Mouse (Mus musculus): Measurements from ENCODE around the gene Gnaq. TPM values are rescaled to one million over a fixed set of nuclear protein-coding genes. Genes with fewer than 3 reads are reported as not detected.
"Not testable (repeated sequence)": the region's sequence is repeated elsewhere in the genome, so short reads cannot be mapped to it uniquely, and the experiment has no call there.

The Gnaq gene
- polyA plus RNA-seq (2016; fragmentation: Nextera tagmentation; extraction: Ambion mirVana) = 14.6 and 18.9 TPM in 2 replicates

- H3K4me3 ChIP-seq = peak within 1 kb of the TSS; percentile 99
- H3K9me3 ChIP-seq = no peaks in the 10 kb centered on the region
- H3K27ac ChIP-seq = peak within 1 kb of the TSS; percentile 99
- H3K27me3 ChIP-seq (ENCODE audit: insufficient read depth, poor library complexity, severe bottlenecking) = no peaks in the 10 kb centered on the region
- 23% methylated on average over 10 of the region's 14 CpGs for WGBS
- DNase-seq (ENCODE audit: low spot score) = no peak
- H3K36me3 ChIP-seq = no peaks in the 10 kb centered on the region
- peaks cover 31% of the 10 kb centered on the region for H3K4me1 ChIP-seq
Observed at GRCm38 (mm10) chr19:16132791-16132864, at the start of gene Gnaq. Gene Gnaq (plus strand): TSS chr19:16132831.

- not testable (repeated sequence) for H3K36me3 ChIP-seq; H3K9me3 ChIP-seq; H3K27ac ChIP-seq; H3K27me3 ChIP-seq (ENCODE audit: insufficient read depth, poor library complexity, severe bottlenecking); H3K4me1 ChIP-seq; DNase-seq (ENCODE audit: low spot score); H3K4me3 ChIP-seq
- 92% methylated on average over 21 of the region's 21 CpGs for WGBS
Observed at GRCm38 (mm10) chr19:16083981-16084630, 48.5 kb upstream of the Gnaq start.

GRCm38 (mm10) chr19:16085248-16085647, 47.4 kb upstream of the Gnaq start:
- no peak overlapping the region for H3K4me3 ChIP-seq
- DNase-seq (ENCODE audit: low spot score) = no peak
- H3K36me3 ChIP-seq = no peaks in the 10 kb centered on the region
- no peak overlapping the region for H3K27ac ChIP-seq
- H3K27me3 ChIP-seq (ENCODE audit: insufficient read depth, poor library complexity, severe bottlenecking) = no peaks in the 10 kb centered on the region
- H3K4me1 ChIP-seq = no peaks in the 10 kb centered on the region
- WGBS = 68% methylated on average over 4 of the region's 4 CpGs
- peaks cover under 1% of the 10 kb centered on the region; the same call in 1 of the 2 replicates for H3K9me3 ChIP-seq

- DNase-seq (ENCODE audit: low spot score) = no peak
- Histone ChIP-seq H3K27ac (no peak overlapping the region), H3K9me3 (no peaks in the 10 kb centered on the region), H3K4me1 (no peaks in the 10 kb centered on the region), H3K4me3 (no peak overlapping the region), H3K36me3 (no peaks in the 10 kb centered on the region), H3K27me3 (ENCODE audit: insufficient read depth, poor library complexity, severe bottlenecking) (no peaks in the 10 kb centered on the region)
Observed at GRCm38 (mm10) chr19:16086154-16086553, 46.5 kb upstream of the Gnaq start.

GRCm38 (mm10) chr19:16086581-16086980, 46.0 kb upstream of the Gnaq start:
- H3K4me1 ChIP-seq = no peaks in the 10 kb centered on the region
- no peaks in the 10 kb centered on the region for H3K36me3 ChIP-seq
- no peak for DNase-seq (ENCODE audit: low spot score)
- H3K9me3 ChIP-seq = no peaks in the 10 kb centered on the region
- no peaks in the 10 kb centered on the region for H3K27me3 ChIP-seq (ENCODE audit: insufficient read depth, poor library complexity, severe bottlenecking)
- H3K4me3 ChIP-seq = no peak overlapping the region
- H3K27ac ChIP-seq = no peak overlapping the region

GRCm38 (mm10) chr19:16087391-16087790, 45.2 kb upstream of the Gnaq start:
- Histone ChIP-seq H3K27ac (no peak overlapping the region), H3K4me3 (no peak overlapping the region), H3K36me3 (no peaks in the 10 kb centered on the region), H3K27me3 (ENCODE audit: insufficient read depth, poor library complexity, severe bottlenecking) (no peaks in the 10 kb centered on the region), H3K4me1 (no peaks in the 10 kb centered on the region), H3K9me3 (no peaks in the 10 kb centered on the region)
- DNase-seq (ENCODE audit: low spot score) = no peak

GRCm38 (mm10) chr19:16093616-16094015, 39.0 kb upstream of the Gnaq start:
- Histone ChIP-seq H3K9me3 (no peaks in the 10 kb centered on the region), H3K27me3 (ENCODE audit: insufficient read depth, poor library complexity, severe bottlenecking) (no peaks in the 10 kb centered on the region), H3K36me3 (no peaks in the 10 kb centered on the region), H3K4me3 (no peak overlapping the region), H3K4me1 (no peaks in the 10 kb centered on the region), H3K27ac (no peak overlapping the region)
- no peak for DNase-seq (ENCODE audit: low spot score)
- WGBS = 68% methylated on average over 4 of the region's 4 CpGs

GRCm38 (mm10) chr19:16109901-16110300, 22.7 kb upstream of the Gnaq start:
- H3K4me1 ChIP-seq = no peaks in the 10 kb centered on the region
- H3K27ac ChIP-seq = no peak overlapping the region
- H3K9me3 ChIP-seq = no peaks in the 10 kb centered on the region
- WGBS = 72% methylated on average over 3 of the region's 3 CpGs
- no peaks in the 10 kb centered on the region for H3K27me3 ChIP-seq (ENCODE audit: insufficient read depth, poor library complexity, severe bottlenecking)
- no peak for DNase-seq (ENCODE audit: low spot score)
- no peak overlapping the region for H3K4me3 ChIP-seq
- no peaks in the 10 kb centered on the region for H3K36me3 ChIP-seq

GRCm38 (mm10) chr19:16110670-16111069, 22.0 kb upstream of the Gnaq start:
- Histone ChIP-seq H3K4me1 (no peaks in the 10 kb centered on the region), H3K36me3 (no peaks in the 10 kb centered on the region), H3K9me3 (no peaks in the 10 kb centered on the region), H3K27ac (no peak overlapping the region), H3K4me3 (no peak overlapping the region), H3K27me3 (ENCODE audit: insufficient read depth, poor library complexity, severe bottlenecking) (no peaks in the 10 kb centered on the region)
- 80% methylated on average over 3 of the region's 3 CpGs for WGBS
- DNase-seq (ENCODE audit: low spot score) = no peak

- no peaks in the 10 kb centered on the region for H3K27me3 ChIP-seq (ENCODE audit: insufficient read depth, poor library complexity, severe bottlenecking)
- DNase-seq (ENCODE audit: low spot score) = no peak
- H3K4me1 ChIP-seq = no peaks in the 10 kb centered on the region
- H3K4me3 ChIP-seq = no peak overlapping the region
- WGBS = 84% methylated on average over 1 of the region's 1 CpGs
- H3K27ac ChIP-seq = no peak overlapping the region
- H3K36me3 ChIP-seq = no peaks in the 10 kb centered on the region
- H3K9me3 ChIP-seq = no peaks in the 10 kb centered on the region
Observed at GRCm38 (mm10) chr19:16113295-16113694, 19.3 kb upstream of the Gnaq start.

GRCm38 (mm10) chr19:16118421-16118820, 14.2 kb upstream of the Gnaq start:
- Histone ChIP-seq H3K36me3 (no peaks in the 10 kb centered on the region), H3K4me1 (no peaks in the 10 kb centered on the region), H3K27me3 (ENCODE audit: insufficient read depth, poor library complexity, severe bottlenecking) (no peaks in the 10 kb centered on the region), H3K27ac (no peak overlapping the region), H3K4me3 (no peak overlapping the region), H3K9me3 (no peaks in the 10 kb centered on the region)
- no peak for DNase-seq (ENCODE audit: low spot score)
- WGBS = 71% methylated on average over 4 of the region's 4 CpGs

- WGBS = 68% methylated on average over 2 of the region's 2 CpGs
- no peaks in the 10 kb centered on the region for H3K9me3 ChIP-seq
- H3K27ac ChIP-seq = no peak overlapping the region
Observed at GRCm38 (mm10) chr19:16121301-16121700, 11.3 kb upstream of the Gnaq start.

GRCm38 (mm10) chr19:16128715-16129114, 3.9 kb upstream of the Gnaq start:
- WGBS = 47% methylated on average over 5 of the region's 5 CpGs
- Histone ChIP-seq H3K9me3 (no peaks in the 10 kb centered on the region), H3K27me3 (ENCODE audit: insufficient read depth, poor library complexity, severe bottlenecking) (no peaks in the 10 kb centered on the region), H3K36me3 (no peaks in the 10 kb centered on the region), H3K27ac (no peak overlapping the region), H3K4me3 (no peak overlapping the region), H3K4me1 (peaks cover 14% of the 10 kb centered on the region)
- no peak for DNase-seq (ENCODE audit: low spot score)

More at GRCm38 (mm10) chr19:16121301-16121700, 11.3 kb upstream of the Gnaq start:
- H3K4me1 ChIP-seq = no peaks in the 10 kb centered on the region
- H3K4me3 ChIP-seq = no peak overlapping the region
- no peaks in the 10 kb centered on the region for H3K36me3 ChIP-seq
- DNase-seq (ENCODE audit: low spot score) = no peak
- H3K27me3 ChIP-seq (ENCODE audit: insufficient read depth, poor library complexity, severe bottlenecking) = no peaks in the 10 kb centered on the region

- no peaks in the 10 kb centered on the region for H3K27me3 ChIP-seq (ENCODE audit: insufficient read depth, poor library complexity, severe bottlenecking)
- 93% methylated on average over 2 of the region's 2 CpGs for WGBS
Observed at GRCm38 (mm10) chr19:16129171-16129570, 3.5 kb upstream of the Gnaq start.

More at GRCm38 (mm10) chr19:16129171-16129570, 3.5 kb upstream of the Gnaq start:
- no peak for DNase-seq (ENCODE audit: low spot score)
- Histone ChIP-seq H3K36me3 (no peaks in the 10 kb centered on the region), H3K4me1 (peaks cover 15% of the 10 kb centered on the region), H3K27ac (no peak overlapping the region), H3K9me3 (no peaks in the 10 kb centered on the region), H3K4me3 (no peak overlapping the region)

Measured in heart, embryonic 10.5 days (tissue).